Mouse (Mus musculus) midbrain, embryonic 14.5 days (tissue): ENCODE measurements around the gene Camk1d. TPM values are rescaled to one million over a fixed set of nuclear protein-coding genes. Genes with fewer than 3 reads are reported as not detected.
A peak's percentile ranks its signal among the peaks of the same experiment; 100 is the strongest.
"Not testable (repeated sequence)": the region's sequence is repeated elsewhere in the genome, so short reads cannot be mapped to it uniquely, and the experiment has no call there.

Experiments
- ATAC-seq: fragments of 200-750 bp; cut with Nextera tagmentation; 2 replicates; pipeline ENCODE4 v1.8.0; 2017; ENCODE audit warnings: moderate number of reproducible peaks, moderate library complexity; ENCODE audit not compliant: low FRiP score, low TSS enrichment
- DNase-seq: peaks from one replicate; pipeline ENCODE4 v3.0.0-alpha.2; 2015
- H3K27ac ChIP-seq: fragments of 300-500 bp; sonication (generic); replicated peaks from 2 replicates; pipeline ENCODE4 v1.5.1; 2014; ENCODE audit warnings: mild to moderate bottlenecking, low read depth, low read length, moderate library complexity
- H3K27me3 ChIP-seq: fragments of 300-500 bp; sonication (generic); 2 replicates; pipeline ENCODE4 v1.6.1; 2014; ENCODE audit warnings: low read length, control low read depth, mixed read lengths; ENCODE audit not compliant: control insufficient read depth, insufficient read depth
- H3K36me3 ChIP-seq: fragments of 300-500 bp; sonication (generic); 2 replicates; pipeline ENCODE4 v1.6.1; 2014; ENCODE audit warnings: low read length, control low read depth; ENCODE audit not compliant: control insufficient read depth, insufficient read depth
- H3K4me1 ChIP-seq: fragments of 300-500 bp; sonication (generic); 2 replicates; pipeline ENCODE4 v1.6.1; 2014; ENCODE audit warnings: mild to moderate bottlenecking, antibody characterized with exemption, low read length, control low read depth; ENCODE audit not compliant: control insufficient read depth, insufficient read depth
- H3K4me2 ChIP-seq: fragments of 300-500 bp; sonication (generic); 2 replicates; pipeline ENCODE4 v1.6.1; 2014; ENCODE audit warnings: mild to moderate bottlenecking, low read length, moderate library complexity
- H3K4me3 ChIP-seq: fragments of 300-500 bp; sonication (generic); replicated peaks from 2 replicates; pipeline ENCODE4 v1.5.1; 2014; ENCODE audit warnings: low read depth, low read length
- H3K9ac ChIP-seq: fragments of 300-500 bp; sonication (generic); replicated peaks from 2 replicates; pipeline ENCODE4 v1.6.1; 2014; ENCODE audit warnings: mild to moderate bottlenecking, low read length, moderate library complexity
- H3K9me3 ChIP-seq: fragments of 300-500 bp; sonication (generic); 2 replicates; pipeline ENCODE4 v1.6.1; 2016; ENCODE audit warnings: low read length, control low read depth, mixed read lengths; ENCODE audit not compliant: control insufficient read depth
- WGBS: fragments of 180-500 bp; shearing (Covaris S2); extraction: QIAGEN DNeasy Blood & Tissue Kit; methylation state at CpG from one replicate; pipeline ENCODE4 v1.1.7; 2014; 5-methylcytosine and 5-hydroxymethylcytosine counted together
- polyA plus RNA-seq: library from polyadenylated mRNA; unstranded; fragments of >200 nt; fragmentation: Nextera tagmentation; extraction: Ambion mirVana; gene quantifications from 2 replicates; pipeline ENCODE4 v1.2.1, GENCODE M21; 2014

Gene Camk1d
- polyA plus RNA-seq, 1 experiment from 2014 or later = 6.0 TPM

GRCm38 (mm10) chr2:5610521-5610920 lies 103.8 kb downstream of the Camk1d start:
- no peaks in the 10 kb centered on the region for H3K27me3 ChIP-seq
- WGBS = 85% methylated on average over 4 of the region's 4 CpGs
- no peak overlapping the region for H3K9ac ChIP-seq
- H3K9me3 ChIP-seq = no peaks in the 10 kb centered on the region
- ATAC-seq (no peak), DNase-seq (no peak)
- H3K4me1 ChIP-seq = peaks cover 10% of the 10 kb centered on the region; the same call in 1 of the 2 replicates
- no peaks in the 10 kb centered on the region for H3K36me3 ChIP-seq
- H3K4me2 ChIP-seq = no peak overlapping the region
- no peak overlapping the region for H3K4me3 ChIP-seq
- H3K27ac ChIP-seq = no peak overlapping the region

GRCm38 (mm10) chr2:5607920-5608841 lies 106.1 kb downstream of the Camk1d start:
- no peak for ATAC-seq
- no peak for DNase-seq
- Histone ChIP-seq H3K4me3 (no peak overlapping the region), H3K4me2 (no peak overlapping the region), H3K36me3 (no peaks in the 10 kb centered on the region), H3K27me3 (no peaks in the 10 kb centered on the region), H3K9me3 (no peaks in the 10 kb centered on the region), H3K9ac (no peak overlapping the region), H3K27ac (no peak overlapping the region), H3K4me1 (no peaks in the 10 kb centered on the region)
- WGBS = 79% methylated on average over 11 of the region's 11 CpGs

- no peak for DNase-seq
- H3K4me1 ChIP-seq = 0 out of 2 replicates have a peak, but pooled peaks cover 5% of the 10 kb centered on the region
- no peak overlapping the region for H3K4me3 ChIP-seq
- H3K9me3 ChIP-seq = no peaks in the 10 kb centered on the region
- no peaks in the 10 kb centered on the region for H3K27me3 ChIP-seq
- no peak overlapping the region for H3K4me2 ChIP-seq
- no peaks in the 10 kb centered on the region for H3K36me3 ChIP-seq
- no peak overlapping the region for H3K9ac ChIP-seq
- 88% methylated on average over 3 of the region's 3 CpGs for WGBS
- no peak for ATAC-seq
- H3K27ac ChIP-seq = no peak overlapping the region
These were observed 108.5 kb downstream of the Camk1d start for GRCm38 (mm10) chr2:5605849-5606248.

- Histone ChIP-seq H3K27me3 (no peaks in the 10 kb centered on the region), H3K4me1 (peaks cover 13% of the 10 kb centered on the region; the same call in 1 of the 2 replicates), H3K4me3 (no peak overlapping the region), H3K9me3 (no peaks in the 10 kb centered on the region), H3K27ac (no peak overlapping the region), H3K4me2 (no peak overlapping the region), H3K36me3 (no peaks in the 10 kb centered on the region), H3K9ac (no peak overlapping the region)
- DNase-seq (no peak), ATAC-seq (no peak)
- 87% methylated on average over 1 of the region's 1 CpGs for WGBS
These were observed 112.3 kb downstream of the Camk1d start for GRCm38 (mm10) chr2:5602044-5602443.

GRCm38 (mm10) chr2:5601243-5601642 lies 113.1 kb downstream of the Camk1d start:
- peaks cover 16% of the 10 kb centered on the region; the same call in 1 of the 2 replicates for H3K4me1 ChIP-seq
- not testable (repeated sequence) for H3K9ac ChIP-seq, H3K4me3 ChIP-seq, H3K4me2 ChIP-seq, H3K9me3 ChIP-seq, H3K36me3 ChIP-seq, H3K27me3 ChIP-seq, H3K27ac ChIP-seq
- DNase-seq (peak; percentile 48), ATAC-seq (peak; percentile 37; the same call in 1 of the 2 replicates)
- WGBS = 2% methylated on average over 2 of the region's 2 CpGs

GRCm38 (mm10) chr2:5600183-5600962 lies 113.9 kb downstream of the Camk1d start:
- 84% methylated on average over 8 of the region's 8 CpGs for WGBS
- DNase-seq (no peak), ATAC-seq (no peak)
- no peaks in the 10 kb centered on the region for H3K27me3 ChIP-seq
- H3K4me1 ChIP-seq = peaks cover 23% of the 10 kb centered on the region; the same call in 1 of the 2 replicates
- H3K4me3 ChIP-seq = no peak overlapping the region
- H3K36me3 ChIP-seq = no peaks in the 10 kb centered on the region
- H3K4me2 ChIP-seq = no peak overlapping the region
- no peak overlapping the region for H3K27ac ChIP-seq
- H3K9me3 ChIP-seq = no peaks in the 10 kb centered on the region
- H3K9ac ChIP-seq = no peak overlapping the region

GRCm38 (mm10) chr2:5599713-5600112 lies 114.6 kb downstream of the Camk1d start:
- ATAC-seq = no peak
- Histone ChIP-seq H3K4me3 (no peak overlapping the region), H3K27me3 (no peaks in the 10 kb centered on the region), H3K9ac (no peak overlapping the region), H3K27ac (no peak overlapping the region), H3K4me2 (no peak overlapping the region), H3K4me1 (peaks cover 23% of the 10 kb centered on the region; the same call in 1 of the 2 replicates), H3K9me3 (no peaks in the 10 kb centered on the region), H3K36me3 (no peaks in the 10 kb centered on the region)
- WGBS = 81% methylated on average over 4 of the region's 4 CpGs
- no peak for DNase-seq

- H3K36me3 ChIP-seq = no peaks in the 10 kb centered on the region
- no peak overlapping the region for H3K4me3 ChIP-seq
- H3K27me3 ChIP-seq = no peaks in the 10 kb centered on the region
- peaks cover 23% of the 10 kb centered on the region; the same call in 1 of the 2 replicates for H3K4me1 ChIP-seq
- H3K9ac ChIP-seq = no peak overlapping the region
- H3K9me3 ChIP-seq = no peaks in the 10 kb centered on the region
- ATAC-seq (no peak), DNase-seq (no peak)
- no peak overlapping the region for H3K27ac ChIP-seq
- 96% methylated on average over 5 of the region's 5 CpGs for WGBS
- no peak overlapping the region for H3K4me2 ChIP-seq
These were observed 115.8 kb downstream of the Camk1d start for GRCm38 (mm10) chr2:5598533-5598932.
